Mouse (Mus musculus): ENCODE measurements around the gene Ralgps1.

- no peak for TF ChIP-seq CTCF (IDR thresholded peaks at IDR 0.05; ENCODE audit: extremely low read depth, insufficient read length, insufficient replicate concordance, low read depth, low read length)
- no peak for TF ChIP-seq POLR2A (IDR thresholded peaks at IDR 0.05; ENCODE audit: low read depth, low read length)
Measured at GRCm38 (mm10) chr2:33231788-33232187, 139.5 kb downstream of the Ralgps1 start.
